Mouse (Mus musculus): Measurements from ENCODE around the gene Mrfap1. TPM values are rescaled to one million over a fixed set of nuclear protein-coding genes. Genes with fewer than 3 reads are reported as not detected.

Gene Mrfap1
- total and polyA plus RNA-seq, 3 experiments = 211 to 317 (median 312) TPM

- dilution Hi-C loops (cut with MboI; ENCODE audit: extremely low pct_ligation_motif_present, extremely low pct_unique_long_range_greater_than_20kb, low sequenced_read_pairs) = no loop called here
These were observed 45.1 kb upstream of the Mrfap1 start for GRCm38 (mm10) chr5:36841701-36842100.

GRCm38 (mm10) chr5:36840092-36840491 lies 43.5 kb upstream of the Mrfap1 start:
- H3K4me2 ChIP-seq (ENCODE audit: insufficient read depth, low read depth, poor library complexity, severe bottlenecking) = no peak overlapping the region
- H3K36me3 ChIP-seq (replicated peaks in 1 of 2; ENCODE audit: control insufficient read depth in 1 of 2, insufficient read depth in 1 of 2, low read length in 1 of 2) = no peaks in the 10 kb centered on the region
- no peaks in the 10 kb centered on the region for H3K79me2 ChIP-seq (replicated peaks; ENCODE audit: control insufficient read depth, extremely low read depth, insufficient read depth, poor library complexity, severe bottlenecking)
- in situ Hi-C loops (cut with MboI; ENCODE audit: low pct_ligation_motif_present, low pct_unique_long_range_greater_than_20kb, low sequenced_read_pairs) = no loop called here
- TF ChIP-seq MEF2A (IDR thresholded peaks at IDR 0.05; ENCODE audit: borderline replicate concordance, low read depth, low read length) (no peak), NELFE (IDR thresholded peaks at IDR 0.05; ENCODE audit: low read depth, low read length) (no peak), HCFC1 (IDR thresholded peaks at IDR 0.05; ENCODE audit: low read depth, low read length) (no peak), MXI1 (IDR thresholded peaks at IDR 0.05; ENCODE audit: low read depth, low read length) (no peak), ZMIZ1 (IDR thresholded peaks at IDR 0.05; ENCODE audit: low read depth, low read length) (no peak), NRF1 (IDR thresholded peaks at IDR 0.05; ENCODE audit: low read depth, low read length) (no peak), TBP (conservative IDR thresholded peaks at IDR 0.05; ENCODE audit: low read depth, low read length) (no peak), POLR2A (IDR thresholded peaks at IDR 0.05; ENCODE audit: low read depth, low read length) (no peak), ZC3H11A (IDR thresholded peaks at IDR 0.05; ENCODE audit: low read depth, low read length) (no peak), ZNF384 (IDR thresholded peaks at IDR 0.05; ENCODE audit: low read depth, low read length) (no peak), USF1 (IDR thresholded peaks at IDR 0.05; ENCODE audit: low read depth, low read length) (no peak), UBTF (IDR thresholded peaks at IDR 0.05; ENCODE audit: low read depth, low read length) (no peak), MYC (IDR thresholded peaks at IDR 0.05; ENCODE audit: low read depth, low read length) (no peak), BHLHE40 (IDR thresholded peaks at IDR 0.05; ENCODE audit: low read depth, low read length) (no peak), PAX5 (IDR thresholded peaks at IDR 0.05; ENCODE audit: low read length) (no peak), CHD2 (IDR thresholded peaks at IDR 0.05; ENCODE audit: low read length) (no peak), RCOR1 (conservative IDR thresholded peaks at IDR 0.05; ENCODE audit: low read depth, low read length) (no peak), GABPA (IDR thresholded peaks at IDR 0.05; ENCODE audit: insufficient replicate concordance, low read depth, low read length) (no peak), SMC3 (IDR thresholded peaks at IDR 0.05; ENCODE audit: low read depth, low read length) (no peak)
- H3K27me3 ChIP-seq (replicated peaks) = peaks cover 75% of the 10 kb centered on the region
- H3K4me3 ChIP-seq (replicated peaks in 1 of 3; ENCODE audit: low read depth in 2 of 3, low read length in 2 of 3, poor library complexity in 1 of 3) = no peak overlapping the region
- no peaks in the 10 kb centered on the region for H3K4me1 ChIP-seq (ENCODE audit: control insufficient read depth in 1 of 2, insufficient read depth in 2 of 2)
- dilution Hi-C loops (cut with MboI; ENCODE audit: extremely low pct_ligation_motif_present, extremely low pct_unique_long_range_greater_than_20kb, low sequenced_read_pairs) = no loop called here
- no peak overlapping the region for H3K9ac ChIP-seq (ENCODE audit: insufficient read depth, low read depth)
- DNase-seq (ENCODE audit: extremely low read depth) = no peak
- H3K27ac ChIP-seq (ENCODE audit: insufficient read depth, low read depth) = no peak overlapping the region
- H3K9me3 ChIP-seq (replicated peaks; ENCODE audit: low read length) = peaks cover 23% of the 10 kb centered on the region

More at GRCm38 (mm10) chr5:36841701-36842100, 45.1 kb upstream of the Mrfap1 start:
- Histone ChIP-seq H3K9ac (ENCODE audit: insufficient read depth, low read depth) (no peak overlapping the region), H3K4me1 (ENCODE audit: control insufficient read depth in 1 of 2, insufficient read depth in 2 of 2) (no peaks in the 10 kb centered on the region), H3K4me2 (ENCODE audit: insufficient read depth, low read depth, poor library complexity, severe bottlenecking) (no peak overlapping the region), H3K4me3 (replicated peaks in 1 of 3; ENCODE audit: low read depth in 2 of 3, low read length in 2 of 3, poor library complexity in 1 of 3) (no peak overlapping the region), H3K79me2 (replicated peaks; ENCODE audit: control insufficient read depth, extremely low read depth, insufficient read depth, poor library complexity, severe bottlenecking) (no peaks in the 10 kb centered on the region), H3K9me3 (replicated peaks; ENCODE audit: low read length) (peaks cover 18% of the 10 kb centered on the region), H3K27me3 (replicated peaks) (peaks cover 80% of the 10 kb centered on the region), H3K36me3 (replicated peaks in 1 of 2; ENCODE audit: control insufficient read depth in 1 of 2, insufficient read depth in 1 of 2, low read length in 1 of 2) (no peaks in the 10 kb centered on the region), H3K27ac (ENCODE audit: insufficient read depth, low read depth) (no peak overlapping the region)
- TF ChIP-seq MAFK (IDR thresholded peaks at IDR 0.05; ENCODE audit: insufficient replicate concordance, low read length) = no peak
- no peak for TF ChIP-seq ZKSCAN1 (IDR thresholded peaks at IDR 0.05; ENCODE audit: borderline replicate concordance, low read depth, low read length)
- TF ChIP-seq PAX5 (IDR thresholded peaks at IDR 0.05; ENCODE audit: low read length) = no peak
- TF ChIP-seq JUN (IDR thresholded peaks at IDR 0.05; ENCODE audit: insufficient read depth, low read depth, low read length) = no peak
- TF ChIP-seq TBP (conservative IDR thresholded peaks at IDR 0.05; ENCODE audit: low read depth, low read length) = no peak
- no peak for TF ChIP-seq CHD1 (IDR thresholded peaks at IDR 0.05; ENCODE audit: low read depth, low read length)
- in situ Hi-C loops (cut with MboI; ENCODE audit: low pct_ligation_motif_present, low pct_unique_long_range_greater_than_20kb, low sequenced_read_pairs) = no loop called here
- no peak for DNase-seq (ENCODE audit: extremely low read depth)

Data from CH12.LX (cell line).